30 mouse cellular contexts compared by ENCODE assay signal in genomic region chr16:32712202-32712601, GRCm38 (mm10). TPM values are rescaled to one million over a fixed set of nuclear protein-coding genes. Genes with fewer than 3 reads are reported as not detected.
"Had no signal": no experiment of that assay in that cellular context is flagged by ENCODE, and none has a peak within 500 bp of the region (broad histone marks: within the 10 kb centered on the region; RNA-seq: fewer than 3 reads in every experiment).

No protein-coding gene starts in this region.

- H3K9me3 ChIP-seq: heart, embryonic 12.5 days; intestine, embryonic 15.5 days; limb, embryonic 10.5 days; limb, embryonic 12.5 days; liver, embryonic 13.5 days; liver, embryonic 15.5 days had no signal

- H3K36me3 ChIP-seq: heart, embryonic 12.5 days; intestine, embryonic 15.5 days; limb, embryonic 10.5 days; limb, embryonic 12.5 days; liver, embryonic 13.5 days; liver, embryonic 15.5 days had no signal

- H3K27ac ChIP-seq: heart, adult 2 months; hindbrain, embryonic 14.5 days; intestine, embryonic 15.5 days; layer of hippocampus, adult 2 months; left cerebral cortex, adult 2 months; limb, embryonic 10.5 days; limb, embryonic 12.5 days; liver, embryonic 13.5 days; liver, embryonic 15.5 days had no signal

- H3K9ac ChIP-seq: heart, embryonic 12.5 days; hindbrain, embryonic 14.5 days; intestine, embryonic 15.5 days; limb, embryonic 12.5 days; liver, embryonic 13.5 days; liver, embryonic 15.5 days had no signal

- H3K4me3 ChIP-seq: heart, adult 2 months; heart, embryonic 12.5 days; intestine, embryonic 15.5 days; layer of hippocampus, adult 2 months; left cerebral cortex, adult 2 months; limb, embryonic 10.5 days; limb, embryonic 12.5 days; liver, embryonic 13.5 days; liver, embryonic 15.5 days had no signal

- H3K27me3 ChIP-seq: heart, embryonic 12.5 days; intestine, embryonic 15.5 days had no signal

- H3K4me2 ChIP-seq: heart, embryonic 12.5 days; hindbrain, embryonic 14.5 days; intestine, embryonic 15.5 days; limb, embryonic 12.5 days; liver, embryonic 11.5 days; liver, embryonic 13.5 days; liver, embryonic 15.5 days had no signal

- DNase-seq: gastrocnemius, postnatal 10 days; gastrocnemius, postnatal 25 days; heart, adult 2 months; heart, postnatal 10 days; heart, postnatal 4 days; kidney, adult 18-20 months; kidney, adult 8-10 months; kidney, postnatal 10 days; kidney, postnatal 25 days; kidney, postnatal 4 days; liver; liver, embryonic 13.5 days had no signal

- ATAC-seq: hindbrain, embryonic 16.5 days; inflammation-experienced regulatory T-cells, adult 6 months; intestine, embryonic 15.5 days; intestine, postnatal 0 days had no signal

RNA-seq across cellular contexts. Expression of gene Muc4, which starts 23.5 kb away (rescaled TPM):
- total RNA-seq: granulocyte monocyte progenitor cell, adult 5-6 weeks; heart, postnatal 4 days; layer of hippocampus, adult 2 months; layer of hippocampus, postnatal 10 days; layer of hippocampus, postnatal 25 days; left cerebral cortex, adult 2 months; left cerebral cortex, postnatal 14 days; left cerebral cortex, postnatal 36 days had no signal
- polyA plus RNA-seq: heart, embryonic 14.5 days; hindbrain, embryonic 14.5 days; hindbrain, embryonic 16.5 days; limb, embryonic 10.5 days; limb, embryonic 12.5 days had no signal
